Mouse (Mus musculus) stomach, embryonic 14.5 days (tissue): Measurements from ENCODE around the gene Krt13. TPM values are rescaled to one million over a fixed set of nuclear protein-coding genes. Genes with fewer than 3 reads are reported as not detected.

ENCODE experiments used
- ATAC-seq: fragments of 200-750 bp; cut with Nextera tagmentation; 2 replicates; pipeline ENCODE4 v1.8.0; 2017; ENCODE audit warnings: low read depth, moderate TSS enrichment; ENCODE audit not compliant: insufficient number of reproducible peaks, insufficient read depth, low FRiP score
- H3K27ac ChIP-seq: fragments of 300-500 bp; sonication (generic); 2 replicates; pipeline ENCODE4 v1.5.1; 2014; ENCODE audit warnings: mild to moderate bottlenecking, low read length, moderate library complexity, mixed read lengths
- H3K27me3 ChIP-seq: fragments of 300-500 bp; sonication (generic); 2 replicates; pipeline ENCODE4 v1.6.1; 2014; ENCODE audit warnings: low read length, control low read depth, mixed read lengths; ENCODE audit not compliant: control insufficient read depth, insufficient read depth
- H3K36me3 ChIP-seq: fragments of 300-500 bp; sonication (generic); 2 replicates; pipeline ENCODE4 v1.6.1; 2014; ENCODE audit warnings: mild to moderate bottlenecking, control low read depth, low read length, moderate library complexity, mixed read lengths; ENCODE audit not compliant: control insufficient read depth, insufficient read depth
- H3K4me1 ChIP-seq: fragments of 300-500 bp; sonication (generic); 2 replicates; pipeline ENCODE4 v1.6.1; 2014; ENCODE audit warnings: low read length, control low read depth, mixed read lengths; ENCODE audit not compliant: control insufficient read depth, insufficient read depth
- H3K4me2 ChIP-seq: fragments of 300-500 bp; sonication (generic); replicated peaks from 2 replicates; pipeline ENCODE4 v1.6.1; 2014; ENCODE audit warnings: low read depth, low read length, control low read depth
- H3K4me3 ChIP-seq: fragments of 300-500 bp; sonication (generic); 2 replicates; pipeline ENCODE4 v1.5.1; 2014; ENCODE audit warnings: low read depth, low read length, control low read depth
- H3K9ac ChIP-seq: fragments of 300-500 bp; sonication (generic); replicated peaks from 2 replicates; pipeline ENCODE4 v1.6.1; 2014; ENCODE audit warnings: low read depth, mild to moderate bottlenecking, control low read depth, low read length, moderate library complexity, mixed read lengths
- H3K9me3 ChIP-seq: fragments of 300-500 bp; sonication (generic); 2 replicates; pipeline ENCODE4 v1.6.1; 2016; ENCODE audit warnings: low read depth, low read length, control low read depth; ENCODE audit not compliant: control insufficient read depth
- WGBS: fragments of 180-500 bp; shearing (Covaris S2); extraction: QIAGEN DNeasy Blood & Tissue Kit; methylation state at CpG from one replicate; pipeline ENCODE4 v1.1.7; 2014; 5-methylcytosine and 5-hydroxymethylcytosine counted together
- polyA plus RNA-seq: library from polyadenylated mRNA; unstranded; fragments of >200 nt; fragmentation: Nextera tagmentation; extraction: Ambion mirVana; gene quantifications from 2 replicates; pipeline ENCODE4 v1.2.1, GENCODE M21; 2014

Gene Krt13
- polyA plus RNA-seq, 1 experiment from 2014 or later, result 76.1 TPM

- no peak overlapping the region for H3K9ac ChIP-seq
- no peak overlapping the region for H3K27ac ChIP-seq
- H3K4me3 ChIP-seq, result no peak overlapping the region
- H3K4me2 ChIP-seq, result no peak overlapping the region
- H3K4me1 ChIP-seq, result no peaks in the 10 kb centered on the region
- no peaks in the 10 kb centered on the region for H3K9me3 ChIP-seq
- no peaks in the 10 kb centered on the region for H3K36me3 ChIP-seq
- H3K27me3 ChIP-seq, result no peaks in the 10 kb centered on the region
- WGBS, result 54% methylated on average over 15 of the region's 15 CpGs
- ATAC-seq, result no peak
Measured at GRCm38 (mm10) chr11:100102693-100103429, 18.5 kb downstream of the Krt13 start.

GRCm38 (mm10) chr11:100100391-100100790 lies 21.0 kb downstream of the Krt13 start:
- Histone ChIP-seq H3K27ac (no peak overlapping the region), H3K9ac (no peak overlapping the region), H3K4me3 (no peak overlapping the region), H3K4me2 (no peak overlapping the region), H3K9me3 (no peaks in the 10 kb centered on the region), H3K36me3 (no peaks in the 10 kb centered on the region), H3K4me1 (no peaks in the 10 kb centered on the region), H3K27me3 (no peaks in the 10 kb centered on the region)
- WGBS, result 81% methylated on average over 4 of the region's 4 CpGs
- ATAC-seq, result no peak

- H3K9ac ChIP-seq, result no peak overlapping the region
- no peak overlapping the region for H3K4me3 ChIP-seq
- H3K4me1 ChIP-seq, result no peaks in the 10 kb centered on the region
- H3K4me2 ChIP-seq, result no peak overlapping the region
- 58% methylated on average over 9 of the region's 9 CpGs for WGBS
- H3K27me3 ChIP-seq, result no peaks in the 10 kb centered on the region
- ATAC-seq, result no peak
- no peaks in the 10 kb centered on the region for H3K36me3 ChIP-seq
- H3K9me3 ChIP-seq, result no peaks in the 10 kb centered on the region
- no peak overlapping the region for H3K27ac ChIP-seq
Measured at GRCm38 (mm10) chr11:100097819-100098218, 23.5 kb downstream of the Krt13 start.

- ATAC-seq, result no peak
- H3K27me3 ChIP-seq, result no peaks in the 10 kb centered on the region
- H3K4me3 ChIP-seq, result no peak within 1 kb of the TSS
- H3K9me3 ChIP-seq, result no peaks in the 10 kb centered on the region
- no peak within 1 kb of the TSS for H3K9ac ChIP-seq
- H3K36me3 ChIP-seq, result no peaks in the 10 kb centered on the region
- no peak within 1 kb of the TSS for H3K27ac ChIP-seq
- 89% methylated on average over 9 of the region's 9 CpGs for WGBS
- H3K4me1 ChIP-seq, result no peaks in the 10 kb centered on the region
- no peak within 1 kb of the TSS for H3K4me2 ChIP-seq
Measured at GRCm38 (mm10) chr11:100096141-100096540, 25.2 kb downstream of the Krt13 start, which contains the start of gene Krt35. Gene Krt35, minus strand, starts transcription at chr11:100096241.

GRCm38 (mm10) chr11:100088378-100089025 lies 32.9 kb downstream of the Krt13 start:
- Histone ChIP-seq H3K4me1 (no peaks in the 10 kb centered on the region), H3K27ac (no peak overlapping the region), H3K9me3 (no peaks in the 10 kb centered on the region), H3K27me3 (no peaks in the 10 kb centered on the region), H3K4me3 (no peak overlapping the region), H3K4me2 (no peak overlapping the region), H3K36me3 (no peaks in the 10 kb centered on the region), H3K9ac (no peak overlapping the region)
- 76% methylated on average over 7 of the region's 7 CpGs for WGBS
- no peak for ATAC-seq

GRCm38 (mm10) chr11:100087861-100088260 lies 33.5 kb downstream of the Krt13 start, which contains the start of gene Krt32:
Gene Krt32, minus strand, starts transcription at chr11:100088226.
- WGBS, result 92% methylated on average over 10 of the region's 10 CpGs

GRCm38 (mm10) chr11:100073873-100074272 lies 47.5 kb downstream of the Krt13 start:
- ATAC-seq, result no peak
- Histone ChIP-seq H3K4me2 (no peak overlapping the region), H3K27me3 (no peaks in the 10 kb centered on the region), H3K4me1 (no peaks in the 10 kb centered on the region), H3K9me3 (no peaks in the 10 kb centered on the region), H3K9ac (no peak overlapping the region), H3K4me3 (no peak overlapping the region), H3K36me3 (no peaks in the 10 kb centered on the region), H3K27ac (peak overlapping the region; percentile 62; the same call in 1 of the 2 replicates)
- 50% methylated on average over 1 of the region's 1 CpGs for WGBS

More at GRCm38 (mm10) chr11:100087861-100088260, 33.5 kb downstream of the Krt13 start, which contains the start of gene Krt32:
- H3K4me3 ChIP-seq, result no peak within 1 kb of the TSS
- H3K4me1 ChIP-seq, result no peaks in the 10 kb centered on the region
- H3K9me3 ChIP-seq, result no peaks in the 10 kb centered on the region
- no peaks in the 10 kb centered on the region for H3K27me3 ChIP-seq
- H3K36me3 ChIP-seq, result no peaks in the 10 kb centered on the region
- H3K4me2 ChIP-seq, result no peak within 1 kb of the TSS
- no peak within 1 kb of the TSS for H3K9ac ChIP-seq
- H3K27ac ChIP-seq, result no peak within 1 kb of the TSS
- no peak for ATAC-seq
